Mouse (Mus musculus) MEL (cell line): ENCODE measurements at regions not wholly inside any gene's neighbourhood (a gene's known extent, or its start where the extent isn't known, plus 50 kb on each side); places are given as distances from the start of the nearest gene placed in this dataset.

Experiments
- DNase-seq: peaks from one replicate; pipeline ENCODE4 v3.0.0; 2011; ENCODE audit warnings: low read depth, low spot score
- H3K27ac ChIP-seq: 2 replicates; pipeline ENCODE4 v1.5.1; 2012; ENCODE audit warnings: low read depth, mild to moderate bottlenecking, control low read depth, low read length, moderate library complexity; ENCODE audit not compliant: control insufficient read depth
- H3K27me3 ChIP-seq, 2 experiments: fragments of 150-350 bp in 1 of 2; sonication (generic) in 1 of 2; 2 replicates each; pipeline ENCODE4 v1.6.1; 2012; ENCODE audit warnings: low read length in 2 of 2, mild to moderate bottlenecking in 2 of 2, improper control_type of control experiment in 1 of 2, moderate library complexity in 1 of 2; ENCODE audit not compliant: insufficient read depth in 2 of 2, control insufficient read depth in 1 of 2
- H3K36me3 ChIP-seq, 2 experiments: 2 replicates each; pipeline ENCODE4 v1.6.1; 2012 to 2014; ENCODE audit warnings: low read length in 2 of 2, improper control_type of control experiment in 1 of 2, inconsistent platforms in 1 of 2, mild to moderate bottlenecking in 1 of 2; ENCODE audit not compliant: insufficient read depth in 2 of 2, control insufficient read depth in 1 of 2
- H3K4me1 ChIP-seq, 2 experiments: fragments of 150-350 bp in 1 of 2; sonication (generic) in 1 of 2; 2 replicates each; pipeline ENCODE4 v1.6.1; 2012; ENCODE audit warnings: low read length in 2 of 2, improper control_type of control experiment in 1 of 2, mild to moderate bottlenecking in 1 of 2; ENCODE audit not compliant: insufficient read depth in 2 of 2, control insufficient read depth in 1 of 2
- H3K4me3 ChIP-seq, 2 experiments: fragments of 150-350 bp in 1 of 2; sonication (generic) in 1 of 2; 2 replicates each; pipeline ENCODE4 v1.5.1; 2012; ENCODE audit warnings: low read depth in 2 of 2, low read length in 2 of 2, mild to moderate bottlenecking in 2 of 2, moderate library complexity in 2 of 2, control low read depth in 1 of 2, improper control_type of control experiment in 1 of 2; ENCODE audit not compliant: control insufficient read depth in 1 of 2, insufficient read depth in 1 of 2
- H3K79me2 ChIP-seq: 2 replicates; pipeline ENCODE4 v1.6.1; 2012; ENCODE audit warnings: mild to moderate bottlenecking, low read length, moderate library complexity; ENCODE audit not compliant: control insufficient read depth, poor library complexity, insufficient read depth
- H3K9ac ChIP-seq: 2 replicates; pipeline ENCODE4 v1.6.1; 2012; ENCODE audit warnings: low read depth, mild to moderate bottlenecking, control low read depth, low read length, moderate library complexity; ENCODE audit not compliant: control insufficient read depth, poor library complexity, severe bottlenecking
- H3K9me3 ChIP-seq: fragments of 150-350 bp; sonication (generic); replicated peaks from 2 replicates; pipeline ENCODE4 v1.6.1; 2012; ENCODE audit warnings: mild to moderate bottlenecking, low read length, improper control_type of control experiment, moderate library complexity; ENCODE audit not compliant: insufficient read depth
- BHLHE40 ChIP-seq: IDR thresholded peaks from 2 replicates; pipeline ENCODE4 v1.6.1; 2012; ENCODE audit warnings: low read depth, mild to moderate bottlenecking, inconsistent platforms, low read length, improper control_type of control experiment, borderline replicate concordance
- CTCF ChIP-seq, 3 experiments: IDR thresholded peaks in 2 of 3; conservative IDR thresholded peaks in 1 of 3; 2 replicates each; pipeline ENCODE4 v1.5.1; 2011 to 2012; ENCODE audit warnings: low read length in 3 of 3, low read depth in 2 of 3, mild to moderate bottlenecking in 2 of 3, improper control_type of control experiment in 1 of 3, inconsistent platforms in 1 of 3, mixed read lengths in 1 of 3, moderate library complexity in 1 of 3; ENCODE audit not compliant: control insufficient read depth in 1 of 3, insufficient read depth in 1 of 3, poor library complexity in 1 of 3, severe bottlenecking in 1 of 3
- ELF1 ChIP-seq: IDR thresholded peaks from 2 replicates; pipeline ENCODE4 v1.6.1; 2014; ENCODE audit warnings: low read depth, mild to moderate bottlenecking, inconsistent platforms, low read length, improper control_type of control experiment, moderate library complexity
- ETS1 ChIP-seq: IDR thresholded peaks from 2 replicates; pipeline ENCODE4 v1.6.1; 2012; ENCODE audit warnings: low read depth, mild to moderate bottlenecking, inconsistent platforms, low read length, improper control_type of control experiment, moderate library complexity
- GABPA ChIP-seq: IDR thresholded peaks from 2 replicates; pipeline ENCODE4 v1.6.1; 2012; ENCODE audit warnings: low read depth, mild to moderate bottlenecking, inconsistent platforms, low read length, improper control_type of control experiment, moderate library complexity
- MAFK ChIP-seq: IDR thresholded peaks from 2 replicates; pipeline ENCODE4 v1.6.1; 2011; ENCODE audit warnings: low read depth, mild to moderate bottlenecking, low read length, improper control_type of control experiment, borderline replicate concordance
- MEF2A ChIP-seq: IDR thresholded peaks from 2 replicates; pipeline ENCODE4 v1.6.1; 2014; ENCODE audit warnings: low read depth, mild to moderate bottlenecking, inconsistent platforms, low read length, improper control_type of control experiment; ENCODE audit not compliant: poor library complexity, insufficient replicate concordance, severe bottlenecking; ENCODE audit errors: extremely low read depth
- MYB ChIP-seq: IDR thresholded peaks from 2 replicates; pipeline ENCODE4 v1.6.1; 2011; ENCODE audit warnings: mild to moderate bottlenecking, low read depth, low read length, improper control_type of control experiment
- MYC ChIP-seq: IDR thresholded peaks from 2 replicates; pipeline ENCODE4 v1.6.1; 2011; ENCODE audit warnings: low read depth, mild to moderate bottlenecking, low read length, improper control_type of control experiment, moderate library complexity
- NELFE ChIP-seq: IDR thresholded peaks from 2 replicates; pipeline ENCODE4 v1.6.1; 2011; ENCODE audit warnings: low read depth, low read length, improper control_type of control experiment
- RAD21 ChIP-seq: IDR thresholded peaks from 2 replicates; pipeline ENCODE4 v1.6.1; 2011; ENCODE audit warnings: mild to moderate bottlenecking, low read depth, low read length, improper control_type of control experiment
- SMC3 ChIP-seq: IDR thresholded peaks from 2 replicates; pipeline ENCODE4 v1.6.1; 2011; ENCODE audit warnings: low read depth, low read length, improper control_type of control experiment
- TCF12 ChIP-seq: IDR thresholded peaks from 2 replicates; pipeline ENCODE4 v1.6.1; 2014; ENCODE audit warnings: low read depth, mild to moderate bottlenecking, inconsistent platforms, low read length, improper control_type of control experiment, moderate library complexity
- USF2 ChIP-seq, 2 experiments: IDR thresholded peaks; 2 replicates each; pipeline ENCODE4 v1.6.1; 2011 to 2012; ENCODE audit warnings: improper control_type of control experiment in 2 of 2, low read length in 2 of 2, borderline replicate concordance in 1 of 2, inconsistent platforms in 1 of 2, low read depth in 1 of 2, mild to moderate bottlenecking in 1 of 2; ENCODE audit not compliant: insufficient read depth in 1 of 2
- ZC3H11A ChIP-seq: IDR thresholded peaks from 2 replicates; pipeline ENCODE4 v1.6.1; 2012; ENCODE audit warnings: low read depth, mild to moderate bottlenecking, inconsistent platforms, low read length, improper control_type of control experiment
- ZNF384 ChIP-seq: IDR thresholded peaks from 2 replicates; pipeline ENCODE4 v1.6.1; 2012; ENCODE audit warnings: low read depth, mild to moderate bottlenecking, inconsistent platforms, low read length, improper control_type of control experiment

DNA sequence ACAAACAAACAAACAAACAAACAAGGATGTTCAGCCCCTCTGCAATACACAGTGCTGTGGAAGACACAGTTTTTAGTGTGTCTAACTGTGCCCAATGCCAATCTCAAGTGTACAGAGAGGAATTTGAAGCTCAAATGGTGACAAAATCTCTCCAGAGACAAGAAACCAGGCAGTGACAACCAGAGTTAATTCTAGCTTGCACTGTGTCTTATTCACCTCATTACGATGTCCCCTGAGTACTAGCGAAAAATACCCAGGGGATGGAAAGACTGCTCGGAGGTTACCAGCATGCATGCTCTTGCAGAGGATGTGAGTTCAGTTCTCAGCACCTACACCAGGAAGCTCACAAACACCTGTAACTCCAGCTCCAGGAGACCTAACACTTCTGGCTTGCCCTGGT lies 319.3 kb upstream of the Acvr2a start:
- H3K4me1 ChIP-seq = no peaks in the 10 kb centered on the region
- no peaks in the 10 kb centered on the region for H3K79me2 ChIP-seq
- DNase-seq = no peak
- H3K4me3 ChIP-seq = no peak overlapping the region
- no peaks in the 10 kb centered on the region for H3K36me3 ChIP-seq
- no peaks in the 10 kb centered on the region for H3K9me3 ChIP-seq
- no peak overlapping the region for H3K9ac ChIP-seq
- H3K27ac ChIP-seq = no peak overlapping the region
- H3K27me3 ChIP-seq = no peaks in the 10 kb centered on the region
- TF ChIP-seq MYB (no peak), MAFK (no peak), ZNF384 (no peak), MEF2A (no peak), CTCF (IDR thresholded peaks at IDR 0.05 in 2 of 3, conservative IDR thresholded peaks at IDR 0.05 in 1 of 3; ENCODE audit: control insufficient read depth in 1 of 3, insufficient read depth in 1 of 3, low read depth in 2 of 3, low read length in 3 of 3, poor library complexity in 1 of 3, severe bottlenecking in 1 of 3) (no peak), ETS1 (no peak), BHLHE40 (no peak), RAD21 (no peak)

DNA sequence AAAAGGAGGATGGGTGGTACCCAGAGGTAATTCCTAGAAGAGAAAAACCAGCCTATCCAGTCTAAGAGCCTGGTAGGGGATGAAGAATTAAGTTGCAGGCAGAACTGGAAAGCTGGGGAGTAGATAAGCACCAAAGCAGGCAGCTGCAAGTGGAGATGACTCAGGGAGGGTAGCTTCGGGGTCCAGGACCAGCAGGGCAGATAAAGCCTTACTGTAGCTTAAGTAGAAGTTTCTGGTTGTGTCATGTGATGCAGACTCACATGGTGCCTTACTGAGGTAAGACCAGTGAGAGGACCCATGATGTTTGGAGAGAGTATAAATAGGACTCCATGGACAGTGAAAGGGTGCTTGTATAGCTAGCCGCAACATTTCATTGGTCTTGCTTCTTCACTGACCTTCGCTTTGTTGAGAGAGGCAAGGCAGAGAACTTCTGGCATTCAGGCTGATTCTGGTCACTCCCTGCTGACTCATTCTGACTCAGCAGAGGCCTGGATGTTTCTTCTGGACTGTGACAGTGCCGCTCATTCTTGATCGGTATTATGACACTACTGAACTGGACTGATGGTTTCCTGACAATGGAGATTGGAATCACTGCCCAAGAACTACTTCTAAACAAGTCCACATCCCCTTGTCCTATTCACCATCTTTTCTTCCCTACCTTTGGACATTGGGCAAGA lies 315.7 kb upstream of the Acvr2a start:
- no peak overlapping the region for H3K4me3 ChIP-seq
- H3K79me2 ChIP-seq = no peaks in the 10 kb centered on the region
- H3K27me3 ChIP-seq = no peaks in the 10 kb centered on the region
- no peaks in the 10 kb centered on the region for H3K4me1 ChIP-seq
- H3K36me3 ChIP-seq = no peaks in the 10 kb centered on the region
- no peak for TF ChIP-seq ELF1
- no peak for TF ChIP-seq MYC
- no peak for TF ChIP-seq ZC3H11A
- TF ChIP-seq USF2 (IDR thresholded peaks at IDR 0.05; ENCODE audit: borderline replicate concordance in 1 of 2, insufficient read depth in 1 of 2, low read depth in 1 of 2, low read length in 2 of 2) = no peak
- TF ChIP-seq BHLHE40 = no peak
- TF ChIP-seq SMC3 = no peak
- TF ChIP-seq ETS1 = no peak
- no peak for TF ChIP-seq ZNF384
- TF ChIP-seq GABPA = no peak
- TF ChIP-seq MAFK = no peak
- TF ChIP-seq NELFE = no peak
- no peak for TF ChIP-seq TCF12
- TF ChIP-seq, all 39 proteins: peak for 0
- Histone ChIP-seq H3K9me3 (no peaks in the 10 kb centered on the region), H3K9ac (no peak overlapping the region), H3K27ac (no peak overlapping the region)
- DNase-seq = no peak
